Mouse (Mus musculus) hematopoietic stem cell, adult 5-6 weeks (primary cell): ENCODE data around the gene Plgrkt. TPM values are rescaled to one million over a fixed set of nuclear protein-coding genes. Genes with fewer than 3 reads are reported as not detected.
"Not testable (repeated sequence)": the region's sequence is repeated elsewhere in the genome, so short reads cannot be mapped to it uniquely, and the experiment has no call there.

Source experiments
- ATAC-seq, 2 experiments: fragments of 125-278 bp in 1 of 2; replicated peaks in 1 of 2; 2 replicates each; pipeline ENCODE4 v1.8.0; 2016 to 2017; ENCODE audit warnings: inconsistent platforms in 2 of 2, mild to moderate bottlenecking in 2 of 2, moderate number of reproducible peaks in 2 of 2, low read depth in 1 of 2, moderate TSS enrichment in 1 of 2; ENCODE audit not compliant: low FRiP score in 2 of 2, poor library complexity in 2 of 2, severe bottlenecking in 2 of 2, insufficient read depth in 1 of 2, low TSS enrichment in 1 of 2
- total RNA-seq: library from RNA; stranded (forward); fragments of 172-1452, 232-1000 nt; gene quantifications from 2 replicates; pipeline ENCODE4 v1.2.3, GENCODE M21; 2017

The Plgrkt gene
- 156 and 165 TPM in 2 replicates for total RNA-seq

- peak; percentile 89 to 94 for ATAC-seq
Measured at GRCm38 (mm10) chr19:29366969-29367622, at the start of gene Plgrkt, which contains the start of gene Cd274. Gene Plgrkt, minus strand, starts transcription at chr19:29367390. Gene Cd274, plus strand, starts transcription at chr19:29367455.

GRCm38 (mm10) chr19:29416393-29416902, 49.3 kb upstream of the Plgrkt start:
- no peak for ATAC-seq

GRCm38 (mm10) chr19:29414917-29415316, 47.7 kb upstream of the Plgrkt start:
- not testable (repeated sequence) for ATAC-seq

GRCm38 (mm10) chr19:29414513-29414912, 47.3 kb upstream of the Plgrkt start:
- no peak for ATAC-seq

- no peak for ATAC-seq
Measured at GRCm38 (mm10) chr19:29412476-29413420, 45.6 kb upstream of the Plgrkt start.

GRCm38 (mm10) chr19:29410619-29411018, 43.4 kb upstream of the Plgrkt start, which contains the start of gene Pdcd1lg2:
Gene Pdcd1lg2, plus strand, starts transcription at chr19:29410919.
- no peak for ATAC-seq

- no peak for ATAC-seq
Measured at GRCm38 (mm10) chr19:29406042-29407017, 39.1 kb upstream of the Plgrkt start.

- no peak for ATAC-seq
Measured at GRCm38 (mm10) chr19:29405388-29405787, 38.2 kb upstream of the Plgrkt start.

- no peak for ATAC-seq
Measured at GRCm38 (mm10) chr19:29403251-29403650, 36.1 kb upstream of the Plgrkt start.

- ATAC-seq = no peak
Measured at GRCm38 (mm10) chr19:29402621-29403020, 35.4 kb upstream of the Plgrkt start.

GRCm38 (mm10) chr19:29400466-29400865, 33.3 kb upstream of the Plgrkt start:
- peak in 1 of 2 experiments; percentile 62; a peak in 1 of 4 replicates for ATAC-seq

- no peak for ATAC-seq
Measured at GRCm38 (mm10) chr19:29399786-29400185, 32.6 kb upstream of the Plgrkt start.

GRCm38 (mm10) chr19:29396353-29396752, 29.2 kb upstream of the Plgrkt start:
- no peak for ATAC-seq

- ATAC-seq = no peak
Measured at GRCm38 (mm10) chr19:29394721-29395120, 27.5 kb upstream of the Plgrkt start.

GRCm38 (mm10) chr19:29393333-29393732, 26.1 kb upstream of the Plgrkt start:
- no peak for ATAC-seq

- no peak for ATAC-seq
Measured at GRCm38 (mm10) chr19:29391279-29391678, 24.1 kb upstream of the Plgrkt start.

- ATAC-seq = no peak
Measured at GRCm38 (mm10) chr19:29390483-29390882, 23.3 kb upstream of the Plgrkt start.
